Mouse (Mus musculus) lung, embryonic 14.5 days (tissue): ENCODE results near the gene Il18rap. TPM values are rescaled to one million over a fixed set of nuclear protein-coding genes. Genes with fewer than 3 reads are reported as not detected.
"Not testable (repeated sequence)": the region's sequence is repeated elsewhere in the genome, so short reads cannot be mapped to it uniquely, and the experiment has no call there.

Experiments
- ATAC-seq: fragments of 200-750 bp; cut with Nextera tagmentation; 2 replicates; pipeline ENCODE4 v1.8.0; 2017; ENCODE audit warnings: mild to moderate bottlenecking, moderate TSS enrichment, moderate library complexity; ENCODE audit not compliant: insufficient read depth
- DNase-seq: peaks from one replicate; pipeline ENCODE4 v3.0.0-alpha.2; 2015
- H3K27ac ChIP-seq: fragments of 300-500 bp; sonication (generic); 2 replicates; pipeline ENCODE4 v1.5.1; 2014; ENCODE audit warnings: low read depth, mild to moderate bottlenecking, moderate library complexity
- H3K27me3 ChIP-seq: fragments of 300-500 bp; sonication (generic); 2 replicates; pipeline ENCODE4 v1.6.1; 2014; ENCODE audit warnings: low read length, control low read depth; ENCODE audit not compliant: insufficient read depth
- H3K36me3 ChIP-seq: fragments of 300-500 bp; sonication (generic); 2 replicates; pipeline ENCODE4 v1.6.1; 2014; ENCODE audit warnings: control low read depth; ENCODE audit not compliant: insufficient read depth
- H3K4me1 ChIP-seq: fragments of 300-500 bp; sonication (generic); 2 replicates; pipeline ENCODE4 v1.6.1; 2014; ENCODE audit warnings: antibody characterized with exemption, control low read depth; ENCODE audit not compliant: insufficient read depth
- H3K4me2 ChIP-seq: fragments of 300-500 bp; sonication (generic); 2 replicates; pipeline ENCODE4 v1.6.1; 2014; ENCODE audit warnings: mild to moderate bottlenecking
- H3K4me3 ChIP-seq: fragments of 300-500 bp; sonication (generic); 2 replicates; pipeline ENCODE4 v1.5.1; 2014; ENCODE audit warnings: low read depth, low read length
- H3K9ac ChIP-seq: fragments of 300-500 bp; sonication (generic); 2 replicates; pipeline ENCODE4 v1.6.1; 2014
- H3K9me3 ChIP-seq: fragments of 300-500 bp; sonication (generic); 2 replicates; pipeline ENCODE4 v1.6.1; 2016; ENCODE audit warnings: low read depth, low read length, control low read depth
- CTCF ChIP-seq: IDR thresholded peaks from 2 replicates; pipeline ENCODE4 v1.5.1; 2016; ENCODE audit warnings: antibody characterized with exemption, low read depth
- WGBS: fragments of 180-500 bp; shearing (Covaris S2); extraction: QIAGEN DNeasy Blood & Tissue Kit; methylation state at CpG from one replicate; pipeline ENCODE4 v1.1.7; 2014; 5-methylcytosine and 5-hydroxymethylcytosine counted together
- polyA plus RNA-seq: library from polyadenylated mRNA; unstranded; fragments of >200 nt; fragmentation: Nextera tagmentation; extraction: Ambion mirVana; gene quantifications from 2 replicates; pipeline ENCODE4 v1.2.1, GENCODE M21; 2014

The Il18rap gene
- polyA plus RNA-seq, 1 experiment from 2014 or later, result 0.14 TPM

- WGBS, result 91% methylated on average over 4 of the region's 4 CpGs
- Histone ChIP-seq H3K27ac (no peak overlapping the region), H3K4me3 (no peak overlapping the region), H3K36me3 (no peaks in the 10 kb centered on the region), H3K9me3 (no peaks in the 10 kb centered on the region), H3K9ac (no peak overlapping the region), H3K27me3 (no peaks in the 10 kb centered on the region), H3K4me2 (no peak overlapping the region), H3K4me1 (no peaks in the 10 kb centered on the region)
- DNase-seq (no peak), ATAC-seq (no peak)
- no peak for TF ChIP-seq CTCF
These were observed 75.8 kb downstream of the Il18rap start for GRCm38 (mm10) chr1:40590931-40591330.

- no peak overlapping the region for H3K9ac ChIP-seq
- no peaks in the 10 kb centered on the region for H3K9me3 ChIP-seq
- no peak for DNase-seq
- H3K4me2 ChIP-seq, result no peak overlapping the region
- H3K27ac ChIP-seq, result no peak overlapping the region
- no peak overlapping the region for H3K4me3 ChIP-seq
- H3K27me3 ChIP-seq, result no peaks in the 10 kb centered on the region
- H3K4me1 ChIP-seq, result no peaks in the 10 kb centered on the region
- H3K36me3 ChIP-seq, result no peaks in the 10 kb centered on the region
- ATAC-seq, result no peak
- WGBS, result 45% methylated on average over 5 of the region's 5 CpGs
- no peak for TF ChIP-seq CTCF
These were observed 82.7 kb downstream of the Il18rap start for GRCm38 (mm10) chr1:40597822-40598221.

- not testable (repeated sequence) for H3K4me2 ChIP-seq, H3K27me3 ChIP-seq, H3K27ac ChIP-seq, H3K36me3 ChIP-seq, H3K4me1 ChIP-seq, DNase-seq, H3K4me3 ChIP-seq, ATAC-seq, H3K9me3 ChIP-seq, H3K9ac ChIP-seq
- WGBS, result 83% methylated on average over 9 of the region's 9 CpGs
These were observed 84.5 kb downstream of the Il18rap start for GRCm38 (mm10) chr1:40599661-40600060.

- Histone ChIP-seq H3K36me3 (no peaks in the 10 kb centered on the region), H3K9ac (no peak overlapping the region), H3K27me3 (no peaks in the 10 kb centered on the region), H3K9me3 (no peaks in the 10 kb centered on the region), H3K27ac (no peak overlapping the region), H3K4me1 (no peaks in the 10 kb centered on the region), H3K4me3 (no peak overlapping the region), H3K4me2 (no peak overlapping the region)
- DNase-seq (peak; percentile 25), ATAC-seq (no peak)
- no peak for TF ChIP-seq CTCF
- 67% methylated on average over 25 of the region's 25 CpGs for WGBS
These were observed 85.5 kb downstream of the Il18rap start for GRCm38 (mm10) chr1:40600394-40601327.

Other genes starting within 250 kb of the Il18rap start
- gene Il1rl2, start 190.8 kb upstream of the Il18rap start, polyA plus RNA-seq, result 7.7 and 7.9 TPM in 2 replicates
- 0.69 and 1.0 TPM in 2 replicates for gene Il1rl1, start 85.8 kb upstream of the Il18rap start, polyA plus RNA-seq
- gene Il18r1, start 49.8 kb upstream of the Il18rap start, polyA plus RNA-seq, result 0.50 and 0.76 TPM in 2 replicates
- gene Slc9a4, start 64.7 kb downstream of the Il18rap start, polyA plus RNA-seq, result not detected in 2 replicates
- gene Slc9a2, start 165.2 kb downstream of the Il18rap start, polyA plus RNA-seq, result 0.07 TPM in 1 of 2 replicates, not detected in the other